In genomic region chr13:60671235-60671634, GRCm38 (mm10) we compare ENCODE assay signal across 15 mouse cellular contexts.
DNase-seq lines count a peak whose midpoint lies in the region; ATAC-seq lines count a peak whose summit lies in the region.
"Had no signal": no experiment of that assay in that cellular context is flagged by ENCODE, and none has a peak within 500 bp of the region (broad histone marks: within the 10 kb centered on the region; RNA-seq: fewer than 3 reads in every experiment).

No protein-coding gene starts in this region.

- H3K27me3 ChIP-seq in forebrain, embryonic 10.5 days (ENCODE audit: poor library complexity, severe bottlenecking) = no peaks in the 10 kb centered on the region
- H3K27me3 ChIP-seq in forebrain, embryonic 14.5 days (replicated peaks; ENCODE audit: control insufficient read depth, insufficient read depth, low read length) = no peaks in the 10 kb centered on the region
- no peaks in the 10 kb centered on the region for H3K27me3 ChIP-seq in kidney, embryonic 15.5 days
- H3K27me3 ChIP-seq: forebrain, embryonic 15.5 days; hindbrain, embryonic 15.5 days; neural tube, embryonic 15.5 days; stomach, embryonic 15.5 days had no signal

- no peak for ATAC-seq in forebrain, embryonic 14.5 days
- ATAC-seq in kidney, embryonic 15.5 days (replicated peaks; ENCODE audit: low FRiP score) = no peak
- ATAC-seq: forebrain, embryonic 15.5 days had no signal

- peaks cover 34% of the 10 kb centered on the region for H3K4me1 ChIP-seq in forebrain, embryonic 10.5 days
- no peaks in the 10 kb centered on the region for H3K4me1 ChIP-seq in forebrain, embryonic 14.5 days (ENCODE audit: control insufficient read depth, insufficient read depth, low read length)
- H3K4me1 ChIP-seq in kidney, embryonic 15.5 days = peaks cover 52% of the 10 kb centered on the region

- no peak overlapping the region for H3K9ac ChIP-seq in forebrain, embryonic 14.5 days (ENCODE audit: low read length)
- H3K9ac ChIP-seq in kidney, embryonic 15.5 days = no peak overlapping the region
- H3K9ac ChIP-seq: forebrain, embryonic 15.5 days; hindbrain, embryonic 15.5 days; neural tube, embryonic 15.5 days; stomach, embryonic 15.5 days had no signal

- no peaks in the 10 kb centered on the region for H3K9me3 ChIP-seq in forebrain, embryonic 10.5 days
- no peaks in the 10 kb centered on the region for H3K9me3 ChIP-seq in forebrain, embryonic 14.5 days (replicated peaks; ENCODE audit: control insufficient read depth, low read length)
- H3K9me3 ChIP-seq in kidney, embryonic 15.5 days (replicated peaks) = no peaks in the 10 kb centered on the region
- H3K9me3 ChIP-seq: forebrain, embryonic 15.5 days; hindbrain, embryonic 15.5 days; neural tube, embryonic 15.5 days; stomach, embryonic 15.5 days had no signal

- H3K36me3 ChIP-seq in forebrain, embryonic 10.5 days (replicated peaks) = 0 out of 2 replicates have a peak, but pooled peaks cover 4% of the 10 kb centered on the region
- H3K36me3 ChIP-seq in forebrain, embryonic 14.5 days (ENCODE audit: control insufficient read depth, insufficient read depth, low read length) = no peaks in the 10 kb centered on the region
- H3K36me3 ChIP-seq in kidney, embryonic 15.5 days = no peaks in the 10 kb centered on the region
- H3K36me3 ChIP-seq: forebrain, embryonic 15.5 days; hindbrain, embryonic 15.5 days; neural tube, embryonic 15.5 days; stomach, embryonic 15.5 days had no signal

- H3K27ac ChIP-seq in forebrain, embryonic 10.5 days = peak overlapping the region; percentile 16; the same call in 1 of the 2 replicates
- H3K27ac ChIP-seq in forebrain, embryonic 14.5 days (ENCODE audit: low read depth, low read length) = no peak overlapping the region
- H3K27ac ChIP-seq in kidney, embryonic 15.5 days = peak overlapping the region; percentile 29; the same call in 1 of the 2 replicates
- H3K27ac ChIP-seq: forebrain, embryonic 15.5 days; hindbrain, embryonic 15.5 days; neural tube, embryonic 15.5 days; stomach, embryonic 15.5 days had no signal

- no peak overlapping the region for H3K4me2 ChIP-seq in forebrain, embryonic 14.5 days (ENCODE audit: low read length)
- H3K4me2 ChIP-seq in kidney, embryonic 15.5 days = no peak overlapping the region
- H3K4me2 ChIP-seq: forebrain, embryonic 15.5 days; hindbrain, embryonic 15.5 days; neural tube, embryonic 15.5 days; stomach, embryonic 15.5 days had no signal

- DNase-seq in forebrain, embryonic 10.5 days (ENCODE audit: extremely low spot score, low spot score) = no peak
- no peak for DNase-seq in forebrain, embryonic 14.5 days (ENCODE audit: low spot score)
- no peak for DNase-seq in kidney, postnatal 25 days
- DNase-seq in right cerebral cortex, adult 18-20 months = peak; percentile 31
- DNase-seq in right cerebral cortex, postnatal 14 days = no peak
- DNase-seq in retina, embryonic 14.5 days (ENCODE audit: low spot score) = no peak
- DNase-seq in thymus, postnatal 25 days = no peak
- DNase-seq: cerebellum, adult 2 months; gastrocnemius, postnatal 36 days; kidney, postnatal 14 days had no signal

- WGBS in forebrain, embryonic 10.5 days = 66% methylated on average over 10 of the region's 10 CpGs
- WGBS in forebrain, embryonic 14.5 days = 62% methylated on average over 10 of the region's 10 CpGs
- 46% methylated on average over 10 of the region's 10 CpGs for WGBS in kidney, embryonic 15.5 days

- no peak overlapping the region for H3K4me3 ChIP-seq in forebrain, embryonic 10.5 days
- H3K4me3 ChIP-seq in forebrain, embryonic 14.5 days (ENCODE audit: low read depth, low read length) = no peak overlapping the region
- no peak overlapping the region for H3K4me3 ChIP-seq in kidney, embryonic 15.5 days (replicated peaks)
- H3K4me3 ChIP-seq: forebrain, embryonic 15.5 days; hindbrain, embryonic 15.5 days; neural tube, embryonic 15.5 days; stomach, embryonic 15.5 days had no signal
